Mouse (Mus musculus): ENCODE measurements around the gene Snx13. TPM values are rescaled to one million over a fixed set of nuclear protein-coding genes. Genes with fewer than 3 reads are reported as not detected.
A peak's percentile ranks its signal among the peaks of the same experiment; 100 is the strongest.

Snx13 gene
- polyA plus RNA-seq, 1 experiment: 28.7 TPM

GRCm38 (mm10) chr12:35025916-35026432 is 21.0 kb upstream of the Snx13 start:
- no peak overlapping the region for H3K4me3 ChIP-seq (ENCODE audit: insufficient read depth, low read depth, low read length)
- H3K27ac ChIP-seq (replicated peaks; ENCODE audit: low read depth, low read length): no peak overlapping the region
- peaks cover 2% of the 10 kb centered on the region; the same call in 1 of the 2 replicates for H3K4me1 ChIP-seq (ENCODE audit: control insufficient read depth, insufficient read depth, insufficient read length, low read length)

GRCm38 (mm10) chr12:35027533-35027932 is 19.5 kb upstream of the Snx13 start:
- Histone ChIP-seq H3K4me1 (ENCODE audit: control insufficient read depth, insufficient read depth, insufficient read length, low read length) (no peaks in the 10 kb centered on the region), H3K4me3 (ENCODE audit: insufficient read depth, low read depth, low read length) (no peak overlapping the region), H3K27ac (replicated peaks; ENCODE audit: low read depth, low read length) (no peak overlapping the region)

- Histone ChIP-seq H3K4me3 (ENCODE audit: insufficient read depth, low read depth, low read length) (peak overlapping the region; percentile 43), H3K27ac (replicated peaks; ENCODE audit: low read depth, low read length) (peak overlapping the region; percentile 75), H3K4me1 (ENCODE audit: control insufficient read depth, insufficient read depth, insufficient read length, low read length) (no peaks in the 10 kb centered on the region; the same call in 1 of the 2 replicates)
Observed at GRCm38 (mm10) chr12:35038668-35039570, 8.1 kb upstream of the Snx13 start.

GRCm38 (mm10) chr12:35039571-35039936 is 7.4 kb upstream of the Snx13 start:
- Histone ChIP-seq H3K4me1 (ENCODE audit: control insufficient read depth, insufficient read depth, insufficient read length, low read length) (no peaks in the 10 kb centered on the region; the same call in 1 of the 2 replicates), H3K4me3 (ENCODE audit: insufficient read depth, low read depth, low read length) (no peak overlapping the region), H3K27ac (replicated peaks; ENCODE audit: low read depth, low read length) (no peak overlapping the region)

GRCm38 (mm10) chr12:35041964-35042363 is 5.0 kb upstream of the Snx13 start:
- Histone ChIP-seq H3K4me3 (ENCODE audit: insufficient read depth, low read depth, low read length) (no peak overlapping the region), H3K4me1 (ENCODE audit: control insufficient read depth, insufficient read depth, insufficient read length, low read length) (no peaks in the 10 kb centered on the region; the same call in 1 of the 2 replicates), H3K27ac (replicated peaks; ENCODE audit: low read depth, low read length) (no peak overlapping the region)

GRCm38 (mm10) chr12:35046310-35046998 is 532 bp upstream of the Snx13 start:
- Histone ChIP-seq H3K27ac (replicated peaks; ENCODE audit: low read depth, low read length) (peak overlapping the region; percentile 84), H3K4me1 (ENCODE audit: control insufficient read depth, insufficient read depth, insufficient read length, low read length) (peaks cover 5% of the 10 kb centered on the region; the same call in 1 of the 2 replicates), H3K4me3 (ENCODE audit: insufficient read depth, low read depth, low read length) (peak overlapping the region; percentile 94)

- Histone ChIP-seq H3K27ac (replicated peaks; ENCODE audit: low read depth, low read length) (peak overlapping the region; percentile 88), H3K4me3 (ENCODE audit: insufficient read depth, low read depth, low read length) (peak overlapping the region; percentile 80), H3K4me1 (ENCODE audit: control insufficient read depth, insufficient read depth, insufficient read length, low read length) (peaks cover 5% of the 10 kb centered on the region; the same call in 1 of the 2 replicates)
Observed at GRCm38 (mm10) chr12:35047320-35048225, 587 bp downstream of the Snx13 start.

GRCm38 (mm10) chr12:35048891-35049290 is 1.9 kb downstream of the Snx13 start:
- H3K4me1 ChIP-seq (ENCODE audit: control insufficient read depth, insufficient read depth, insufficient read length, low read length): peaks cover 5% of the 10 kb centered on the region; the same call in 1 of the 2 replicates

GRCm38 (mm10) chr12:35050501-35050900 is 3.5 kb downstream of the Snx13 start:
- Histone ChIP-seq H3K27ac (replicated peaks; ENCODE audit: low read depth, low read length) (no peak overlapping the region), H3K4me1 (ENCODE audit: control insufficient read depth, insufficient read depth, insufficient read length, low read length) (peaks cover 5% of the 10 kb centered on the region; the same call in 1 of the 2 replicates), H3K4me3 (ENCODE audit: insufficient read depth, low read depth, low read length) (no peak overlapping the region)

More at GRCm38 (mm10) chr12:35048891-35049290, 1.9 kb downstream of the Snx13 start:
- Histone ChIP-seq H3K4me3 (ENCODE audit: insufficient read depth, low read depth, low read length) (no peak overlapping the region), H3K27ac (replicated peaks; ENCODE audit: low read depth, low read length) (no peak overlapping the region)

- no peak overlapping the region for H3K4me3 ChIP-seq (ENCODE audit: insufficient read depth, low read depth, low read length)
- H3K27ac ChIP-seq (replicated peaks; ENCODE audit: low read depth, low read length): no peak overlapping the region
Observed at GRCm38 (mm10) chr12:35050964-35051758, 4.2 kb downstream of the Snx13 start.

GRCm38 (mm10) chr12:35054420-35054819 is 7.4 kb downstream of the Snx13 start:
- Histone ChIP-seq H3K4me3 (ENCODE audit: insufficient read depth, low read depth, low read length) (no peak overlapping the region), H3K4me1 (ENCODE audit: control insufficient read depth, insufficient read depth, insufficient read length, low read length) (peaks cover 2% of the 10 kb centered on the region; the same call in 1 of the 2 replicates), H3K27ac (replicated peaks; ENCODE audit: low read depth, low read length) (no peak overlapping the region)

More at GRCm38 (mm10) chr12:35050964-35051758, 4.2 kb downstream of the Snx13 start:
- peaks cover 5% of the 10 kb centered on the region; the same call in 1 of the 2 replicates for H3K4me1 ChIP-seq (ENCODE audit: control insufficient read depth, insufficient read depth, insufficient read length, low read length)

GRCm38 (mm10) chr12:35055114-35056095 is 8.4 kb downstream of the Snx13 start:
- no peak overlapping the region for H3K27ac ChIP-seq (replicated peaks; ENCODE audit: low read depth, low read length)
- peaks cover 2% of the 10 kb centered on the region; the same call in 1 of the 2 replicates for H3K4me1 ChIP-seq (ENCODE audit: control insufficient read depth, insufficient read depth, insufficient read length, low read length)
- H3K4me3 ChIP-seq (ENCODE audit: insufficient read depth, low read depth, low read length): no peak overlapping the region

All from brown adipose tissue, adult 24 weeks (tissue).